Mouse (Mus musculus): ENCODE measurements at regions not wholly inside any gene's neighbourhood (a gene's known extent, or its start where the extent isn't known, plus 50 kb on each side); places are given as distances from the start of the nearest gene placed in this dataset.
"Not testable (repeated sequence)": the region's sequence is repeated elsewhere in the genome, so short reads cannot be mapped to it uniquely, and the experiment has no call there.

DNA sequence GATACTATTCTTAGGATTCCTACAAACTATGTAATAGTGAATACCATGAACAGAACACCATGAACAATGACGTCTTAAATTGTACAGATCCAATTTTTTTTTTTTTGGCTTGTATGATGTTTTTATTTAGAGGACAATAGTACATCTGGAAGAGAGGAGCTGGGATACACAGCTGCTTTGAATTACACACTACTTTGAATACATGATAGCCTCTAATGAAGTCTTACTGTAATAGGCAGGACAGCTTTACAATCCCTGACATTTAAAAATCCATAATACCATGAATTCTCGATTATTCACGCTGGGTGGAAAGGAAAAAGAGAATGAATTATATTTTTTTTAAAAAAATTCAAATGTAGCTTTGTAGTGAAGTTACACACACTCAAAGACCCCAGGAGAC, 63.4 kb upstream of the Pou1f1 start:
- TF ChIP-seq CTCF, EP300 (IDR thresholded peaks at IDR 0.05; ENCODE audit: low read depth): not testable (repeated sequence)

All from liver, embryonic 14.5 days (tissue).